Mouse (Mus musculus) CH12.LX (cell line): Measurements from ENCODE around the gene Syn3. TPM values are rescaled to one million over a fixed set of nuclear protein-coding genes. Genes with fewer than 3 reads are reported as not detected.

Experiments used
- DNase-seq: peaks from one replicate; pipeline ENCODE4 v3.0.0-alpha.2; 2013; ENCODE audit errors: extremely low read depth
- H3K27ac ChIP-seq: 2 replicates; pipeline ENCODE4 v1.5.1; 2012; ENCODE audit warnings: low read depth, mild to moderate bottlenecking, control low read depth, moderate library complexity; ENCODE audit not compliant: insufficient read depth
- H3K27me3 ChIP-seq: replicated peaks from 2 replicates; pipeline ENCODE3; 2012; ENCODE audit warnings: inconsistent platforms
- H3K36me3 ChIP-seq, 2 experiments: replicated peaks in 1 of 2; 2 replicates each; pipeline versions ENCODE3 to v1.6.1; 2012; ENCODE audit warnings: inconsistent platforms in 1 of 2, low read length in 1 of 2, mild to moderate bottlenecking in 1 of 2, mixed read lengths in 1 of 2, moderate library complexity in 1 of 2; ENCODE audit not compliant: control insufficient read depth in 1 of 2, insufficient read depth in 1 of 2
- H3K4me1 ChIP-seq, 2 experiments: 2 replicates each; pipeline ENCODE4 v1.6.1; 2012; ENCODE audit warnings: inconsistent platforms in 1 of 2, moderate library complexity in 1 of 2; ENCODE audit not compliant: insufficient read depth in 2 of 2, control insufficient read depth in 1 of 2
- H3K4me2 ChIP-seq: 2 replicates; pipeline ENCODE4 v1.6.1; 2012; ENCODE audit warnings: low read depth, mild to moderate bottlenecking, control low read depth; ENCODE audit not compliant: poor library complexity, insufficient read depth, severe bottlenecking
- H3K4me3 ChIP-seq, 3 experiments: fragments of 150-350 bp in 1 of 3; sonication (generic) in 1 of 3; replicated peaks in 1 of 3; 2 replicates each; pipeline versions ENCODE3 to v1.5.1; 2011 to 2012; ENCODE audit warnings: low read depth in 2 of 3, low read length in 2 of 3, mild to moderate bottlenecking in 2 of 3, moderate library complexity in 2 of 3, control low read depth in 1 of 3, improper control_type of control experiment in 1 of 3, inconsistent platforms in 1 of 3, mixed read lengths in 1 of 3; ENCODE audit not compliant: poor library complexity in 1 of 3
- H3K79me2 ChIP-seq: replicated peaks from 2 replicates; pipeline ENCODE4 v1.6.1; 2012; ENCODE audit warnings: mild to moderate bottlenecking, moderate library complexity; ENCODE audit not compliant: control insufficient read depth, poor library complexity, insufficient read depth, severe bottlenecking; ENCODE audit errors: extremely low read depth
- H3K9ac ChIP-seq: 2 replicates; pipeline ENCODE4 v1.6.1; 2012; ENCODE audit warnings: low read depth, mild to moderate bottlenecking, control low read depth, moderate library complexity; ENCODE audit not compliant: insufficient read depth
- H3K9me3 ChIP-seq: replicated peaks from 2 replicates; pipeline ENCODE3; 2012; ENCODE audit warnings: low read length, inconsistent platforms, mixed read lengths
- CHD1 ChIP-seq: IDR thresholded peaks from 2 replicates; pipeline ENCODE4 v1.6.1; 2012; ENCODE audit warnings: low read depth, low read length, improper control_type of control experiment, inconsistent platforms
- CTCF ChIP-seq, 2 experiments: IDR thresholded peaks in 1 of 2; conservative IDR thresholded peaks in 1 of 2; 2 replicates each; pipeline ENCODE4 v1.5.1; 2011 to 2012; ENCODE audit warnings: low read depth in 2 of 2, low read length in 2 of 2, improper control_type of control experiment in 1 of 2, inconsistent platforms in 1 of 2, mild to moderate bottlenecking in 1 of 2, moderate library complexity in 1 of 2
- E2F4 ChIP-seq: IDR thresholded peaks from 2 replicates; pipeline ENCODE4 v1.6.1; 2011; ENCODE audit warnings: low read depth, low read length, improper control_type of control experiment; ENCODE audit not compliant: insufficient replicate concordance
- JUN ChIP-seq: IDR thresholded peaks from 2 replicates; pipeline ENCODE4 v1.6.1; 2011; ENCODE audit warnings: low read depth, mild to moderate bottlenecking, low read length, improper control_type of control experiment, moderate library complexity; ENCODE audit not compliant: insufficient read depth
- MAZ ChIP-seq: IDR thresholded peaks from 2 replicates; pipeline ENCODE4 v1.6.1; 2012; ENCODE audit warnings: low read depth, mild to moderate bottlenecking, inconsistent platforms, low read length, improper control_type of control experiment, moderate library complexity
- MXI1 ChIP-seq: IDR thresholded peaks from 2 replicates; pipeline ENCODE4 v1.6.1; 2011; ENCODE audit warnings: mild to moderate bottlenecking, low read depth, low read length, improper control_type of control experiment
- POLR2A ChIP-seq: IDR thresholded peaks from 2 replicates; pipeline ENCODE4 v1.6.1; 2011; ENCODE audit warnings: low read depth, mild to moderate bottlenecking, improper control_type of control experiment, low read length
- SMC3 ChIP-seq: IDR thresholded peaks from 2 replicates; pipeline ENCODE4 v1.6.1; 2011; ENCODE audit warnings: low read depth, low read length, improper control_type of control experiment
- TBP ChIP-seq: conservative IDR thresholded peaks from 2 replicates; pipeline ENCODE4 v1.6.1; 2011; ENCODE audit warnings: low read depth, low read length, improper control_type of control experiment
- ZKSCAN1 ChIP-seq: IDR thresholded peaks from 2 replicates; pipeline ENCODE4 v1.6.1; 2012; ENCODE audit warnings: low read depth, inconsistent platforms, low read length, improper control_type of control experiment, borderline replicate concordance
- ZMIZ1 ChIP-seq: IDR thresholded peaks from 2 replicates; pipeline ENCODE4 v1.6.1; 2012; ENCODE audit warnings: low read depth, mild to moderate bottlenecking, inconsistent platforms, low read length, improper control_type of control experiment
- dilution Hi-C: fragments of 300-500 bp; cut with MboI; formaldehyde crosslinking; loops from 2 replicates; pipeline ENCODE4 v1.14.3; 2020; ENCODE audit warnings: low sequenced_read_pairs; ENCODE audit not compliant: extremely low pct_unique_long_range_greater_than_20kb, extremely low pct_ligation_motif_present
- in situ Hi-C: fragments of 300-500 bp; cut with MboI; formaldehyde crosslinking; loops from 3 replicates; pipeline ENCODE4 v1.14.3; 2019; ENCODE audit warnings: low sequenced_read_pairs, low pct_ligation_motif_present, low pct_unique_long_range_greater_than_20kb, mixed read lengths
- polyA plus RNA-seq: library from polyadenylated mRNA; unstranded; fragments of >175 nt; gene quantifications from 2 replicates; pipeline ENCODE4 v1.2.1, GENCODE M21; 2012; ENCODE audit warnings: low read depth; ENCODE audit not compliant: insufficient read length
- total RNA-seq, 2 experiments: library from RNA; depleted of rRNA; stranded (reverse); fragments of 300-350 nt in 1 of 2; fragments of >200 nt in 1 of 2; gene quantifications; 2 replicates each; pipeline ENCODE4 v1.2.3; 2012 to 2014

The Syn3 gene
- total and polyA plus RNA-seq, 3 experiments: 2.8 to 8.9 (median 5.6) TPM

DNA sequence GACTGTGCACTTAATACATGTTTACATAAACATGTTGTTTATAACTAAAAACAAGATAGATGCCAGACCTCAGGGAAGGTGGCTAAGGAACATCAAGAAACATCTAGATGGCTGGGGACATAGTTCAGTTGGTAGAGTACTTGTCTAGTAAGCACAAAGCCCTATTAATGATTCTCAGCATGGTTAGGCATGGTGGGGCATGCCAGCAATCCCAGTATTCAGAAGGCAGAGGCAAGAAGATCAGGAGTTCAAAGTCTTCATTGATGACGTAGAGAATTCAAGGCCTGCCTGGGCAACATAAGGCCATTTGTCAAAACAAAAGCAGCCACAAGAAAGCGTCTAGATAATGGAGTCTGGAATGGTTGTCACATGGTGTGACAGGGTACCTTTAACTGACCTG is 441.0 kb downstream of the Syn3 start:
- TF ChIP-seq MAZ (no peak), JUN (no peak), SMC3 (no peak), CTCF (conservative IDR thresholded peaks at IDR 0.05 in 1 of 2, IDR thresholded peaks at IDR 0.05 in 1 of 2; ENCODE audit: low read depth in 2 of 2, low read length in 2 of 2) (no peak), CHD1 (no peak), TBP (no peak), ZKSCAN1 (no peak)
- no peaks in the 10 kb centered on the region for H3K79me2 ChIP-seq
- no peak overlapping the region for H3K4me2 ChIP-seq
- no peak overlapping the region for H3K4me3 ChIP-seq
- in situ Hi-C loops (loop anchor here (10.0 kb wide), 2 partner anchors 237 to 397 kb away; no protein-coding TSS in a partner anchor), dilution Hi-C loops (no loop called here)
- no peak for DNase-seq
- H3K27me3 ChIP-seq: no peaks in the 10 kb centered on the region
- H3K4me1 ChIP-seq: no peaks in the 10 kb centered on the region; a peak in 1 of 4 replicates
- H3K36me3 ChIP-seq: peaks cover 0 to 43% of the 10 kb centered on the region in 2 experiments
- peaks cover 3% of the 10 kb centered on the region for H3K9me3 ChIP-seq
- H3K9ac ChIP-seq: no peak overlapping the region
- H3K27ac ChIP-seq: no peak overlapping the region

DNA sequence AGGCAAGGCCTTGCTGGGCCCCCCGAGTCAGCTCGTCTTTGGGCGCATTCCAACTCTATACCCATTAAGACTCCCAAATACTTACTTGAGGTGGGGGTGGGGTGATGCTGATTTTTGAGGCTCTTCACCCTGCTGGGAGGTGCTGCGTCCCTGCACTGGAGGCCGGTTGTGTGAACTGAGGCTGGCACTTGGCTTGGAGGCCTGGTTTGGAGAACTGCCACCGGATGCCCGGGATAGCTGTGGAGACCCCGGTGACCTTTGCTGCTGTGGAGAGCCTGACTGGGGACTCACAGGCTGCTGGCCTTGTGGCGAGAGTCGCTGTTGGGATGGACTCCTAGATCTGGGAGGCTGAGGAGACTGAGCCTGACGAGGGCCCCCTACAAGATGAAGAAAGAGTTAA is 441.4 kb downstream of the Syn3 start:
- no peaks in the 10 kb centered on the region for H3K79me2 ChIP-seq
- no peak overlapping the region for H3K27ac ChIP-seq
- H3K27me3 ChIP-seq: no peaks in the 10 kb centered on the region
- dilution Hi-C loops: no loop called here
- no peak for TF ChIP-seq MXI1
- TF ChIP-seq, all 38 proteins: peak for 0
- DNase-seq: no peak
- H3K4me3 ChIP-seq: no peak overlapping the region
- H3K9me3 ChIP-seq: peaks cover 3% of the 10 kb centered on the region
- no peaks in the 10 kb centered on the region; a peak in 1 of 4 replicates for H3K4me1 ChIP-seq
- in situ Hi-C loops: loop anchor here (10.0 kb wide), 2 partner anchors 238 to 398 kb away; no protein-coding TSS in a partner anchor
- peaks cover 0 to 47% of the 10 kb centered on the region in 2 experiments for H3K36me3 ChIP-seq
- H3K9ac ChIP-seq: no peak overlapping the region
- H3K4me2 ChIP-seq: no peak overlapping the region

DNA sequence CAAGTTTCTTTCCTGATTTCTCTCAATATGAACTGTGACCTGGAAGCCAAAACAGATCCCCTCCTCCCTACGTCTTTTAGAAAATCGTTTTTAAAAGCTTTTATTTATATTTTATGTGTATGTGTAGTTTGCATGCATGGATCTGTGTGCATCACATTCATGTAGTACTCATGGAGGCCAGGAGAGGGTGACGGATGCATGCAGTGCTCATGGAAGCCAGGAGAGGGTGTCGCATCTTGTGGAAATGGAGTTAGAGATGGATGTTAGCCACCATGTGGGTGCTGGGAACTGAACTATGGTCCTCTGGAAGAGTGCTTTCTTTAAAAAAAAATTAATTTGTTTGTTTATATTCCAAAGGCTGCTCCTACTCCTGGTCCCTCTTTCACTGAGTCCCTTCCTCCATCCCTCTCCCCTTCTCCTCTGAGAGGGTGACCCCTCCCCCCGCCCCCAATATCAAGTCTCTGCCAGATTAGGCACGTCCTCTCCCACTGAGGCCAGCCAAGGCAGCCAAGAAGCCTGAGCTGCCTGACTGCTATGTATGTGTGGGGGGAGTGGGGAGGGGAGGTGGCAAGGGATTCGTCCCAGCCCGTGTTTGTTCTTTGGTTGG is 442.3 kb downstream of the Syn3 start:
- Histone ChIP-seq H3K36me3 (peaks cover 0 to 55% of the 10 kb centered on the region in 2 experiments), H3K27me3 (no peaks in the 10 kb centered on the region), H3K4me2 (no peak overlapping the region), H3K79me2 (no peaks in the 10 kb centered on the region), H3K27ac (no peak overlapping the region), H3K4me3 (no peak overlapping the region), H3K4me1 (no peaks in the 10 kb centered on the region; a peak in 1 of 4 replicates), H3K9me3 (no peaks in the 10 kb centered on the region), H3K9ac (no peak overlapping the region)
- in situ Hi-C loops (loop anchor here (10.0 kb wide), 2 partner anchors 238 to 398 kb away; no protein-coding TSS in a partner anchor), dilution Hi-C loops (no loop called here)
- TF ChIP-seq CTCF (conservative IDR thresholded peaks at IDR 0.05 in 1 of 2, IDR thresholded peaks at IDR 0.05 in 1 of 2; ENCODE audit: low read depth in 2 of 2, low read length in 2 of 2) (peak in 1 of 2 experiments; percentile 32; a peak in 2 of 4 replicates), E2F4 (no peak), POLR2A (no peak), ZMIZ1 (no peak)
- DNase-seq: no peak
